In the genomic region with DNA sequence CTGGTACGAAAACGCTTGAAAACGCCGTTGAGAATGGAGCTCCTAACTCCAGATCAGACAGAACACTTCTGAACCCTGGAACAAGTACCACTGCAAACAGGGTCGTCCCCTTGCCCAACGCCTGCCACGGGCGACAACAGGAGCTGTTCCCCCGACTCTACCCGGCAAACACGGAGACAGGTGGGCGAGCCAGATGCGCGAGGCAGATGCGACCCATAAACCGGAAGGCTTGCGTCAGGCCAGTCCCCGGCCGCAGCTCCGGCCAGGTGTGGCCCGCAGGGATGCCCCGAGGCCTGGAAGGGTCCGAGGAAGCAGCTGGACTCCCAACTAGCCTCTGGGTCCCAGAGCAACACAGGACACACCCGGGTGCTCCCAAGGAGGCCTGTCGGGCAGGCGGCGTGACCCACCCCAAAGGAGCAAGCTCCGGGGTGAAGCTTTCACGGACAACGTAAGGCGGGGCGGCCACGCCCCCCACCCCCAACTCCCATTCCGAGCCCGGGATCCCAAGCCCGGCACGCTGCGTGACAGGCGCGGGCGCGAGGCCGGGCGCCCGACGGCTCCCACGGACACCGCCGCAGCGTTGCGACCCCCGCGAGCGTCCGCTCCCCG, we compare ENCODE assay signal across 8 mouse cellular contexts. TPM values are rescaled to one million over a fixed set of nuclear protein-coding genes. Genes with fewer than 3 reads are reported as not detected.
A peak's percentile ranks its signal among the peaks of the same experiment; 100 is the strongest.
DNase-seq lines count a peak whose midpoint lies in the region; ATAC-seq and TF ChIP-seq lines count a peak whose summit lies in the region.

No protein-coding gene starts in this region.

- H3K9ac ChIP-seq in kidney, postnatal 0 days (ENCODE audit: low read depth, low read length) = peak overlapping the region; percentile 90

- H3K27ac ChIP-seq in kidney, postnatal 0 days = peak overlapping the region; percentile 97

- DNase-seq in cerebellum, adult 11-12 months = peak; percentile 81
- no peak for DNase-seq in cerebellum, postnatal 4 days (ENCODE audit: low spot score in 2 of 2)
- peak; percentile 39 to 48 for DNase-seq in urinary bladder, postnatal 36 days (ENCODE audit: low spot score in 2 of 2)
- no peak for DNase-seq in urinary bladder, postnatal 25 days (ENCODE audit: low spot score)
- DNase-seq in gastrocnemius, postnatal 14 days = peak; percentile 51
- DNase-seq in kidney, postnatal 0 days (ENCODE audit: low spot score) = peak; percentile 32
- DNase-seq in spleen, postnatal 36 days (ENCODE audit: low spot score in 2 of 2) = peak; percentile 36 to 45

- H3K27me3 ChIP-seq in kidney, postnatal 0 days (ENCODE audit: insufficient read depth, low read length) = no peaks in the 10 kb centered on the region

- H3K4me3 ChIP-seq in kidney, postnatal 0 days (replicated peaks; ENCODE audit: low read depth, low read length) = peak overlapping the region; percentile 94

- H3K4me1 ChIP-seq in kidney, postnatal 0 days (replicated peaks; ENCODE audit: insufficient read depth, low read length) = peaks cover 7% of the 10 kb centered on the region; the same call in 1 of the 2 replicates

- H3K4me2 ChIP-seq in kidney, postnatal 0 days (ENCODE audit: low read length) = peak overlapping the region; percentile 99

- intact Hi-C loops in gastrocnemius, postnatal 14 days (cut with DNase I; ENCODE audit: low total_unique reads) = loop anchor here (5.0 kb wide), 1 partner anchor 68 kb away; a partner anchor contains a TSS

- no peaks in the 10 kb centered on the region for H3K36me3 ChIP-seq in kidney, postnatal 0 days (ENCODE audit: insufficient read depth, low read length)

- under 1% methylated on average over 56 of the region's 56 CpGs for WGBS in kidney, postnatal 0 days

- no peaks in the 10 kb centered on the region for H3K9me3 ChIP-seq in kidney, postnatal 0 days (replicated peaks; ENCODE audit: low read length)

- no peak for TF ChIP-seq CTCF in kidney, postnatal 0 days (IDR thresholded peaks at IDR 0.05; ENCODE audit: low read depth)

- ATAC-seq in kidney, postnatal 0 days (replicated peaks; ENCODE audit: low FRiP score, low read depth) = peak; percentile 10
- peak; percentile 10 for ATAC-seq in megakaryocyte progenitor cell, adult 5-6 weeks (replicated peaks; ENCODE audit: poor library complexity)

RNA-seq across cellular contexts. Expression of a gene that starts 1.4 kb away (rescaled TPM):
- total RNA-seq in gastrocnemius, postnatal 14 days (2021) = 10 to 100 TPM; 25.3 to 25.8 TPM
- 72.1 and 74.2 TPM in 2 replicates for polyA plus RNA-seq in kidney, postnatal 0 days (2015; fragmentation: Nextera tagmentation; extraction: Ambion mirVana)
- 33.8 and 35.2 TPM in 2 replicates for total RNA-seq in megakaryocyte progenitor cell, adult 5-6 weeks (2015)
- total RNA-seq in megakaryocyte progenitor cell, adult 5-6 weeks (2017) = 92.5 and 96.5 TPM in 2 replicates

Comparison
In these comparisons a context has a peak if more than half of its experiments do, and no peak if none do; other contexts are left out.
1. DNase-seq: peak in cerebellum, adult 11-12 months (single experiment), urinary bladder, postnatal 36 days (2 of 2), gastrocnemius, postnatal 14 days (single experiment), kidney, postnatal 0 days (single experiment) and spleen, postnatal 36 days (2 of 2); none in cerebellum, postnatal 4 days (0 of 2) and urinary bladder, postnatal 25 days (single experiment).